ENCODE assay signal across 12 mouse cellular contexts in the genomic region with DNA sequence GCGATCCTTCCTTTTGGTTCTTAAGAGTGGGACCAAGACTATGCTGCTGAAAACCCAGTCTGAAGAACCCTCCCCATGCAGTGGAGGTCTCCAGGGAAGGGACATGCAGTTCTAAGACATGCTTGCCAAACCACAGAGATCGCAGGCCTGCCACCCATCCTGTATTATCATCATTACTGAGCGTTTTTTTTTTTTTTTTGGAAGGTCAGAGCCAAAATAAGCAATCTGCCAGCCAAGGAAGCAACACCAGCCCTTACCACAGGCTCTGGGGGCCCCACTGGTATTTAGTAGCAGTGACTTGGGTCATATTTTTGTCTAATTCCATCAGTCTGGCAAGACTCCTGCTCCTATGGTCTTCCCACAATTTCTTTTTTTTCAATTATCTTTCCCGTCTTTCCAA.
DNase-seq lines count a peak whose midpoint lies in the region; ATAC-seq and TF ChIP-seq lines count a peak whose summit lies in the region.
"Had no signal": no experiment of that assay in that cellular context is flagged by ENCODE, and none has a peak within 500 bp of the region (broad histone marks: within the 10 kb centered on the region; RNA-seq: fewer than 3 reads in every experiment).

No protein-coding gene starts in this region.

- WGBS in embryonic facial prominence, embryonic 14.5 days = 55% methylated on average over 4 of the region's 4 CpGs
- WGBS in embryonic facial prominence, embryonic 10.5 days = 80% methylated on average over 4 of the region's 4 CpGs
- WGBS in limb, embryonic 14.5 days = 80% methylated on average over 4 of the region's 4 CpGs
- WGBS in limb, embryonic 10.5 days = 87% methylated on average over 4 of the region's 4 CpGs

- peaks cover 3% of the 10 kb centered on the region; the same call in 1 of the 2 replicates for H3K36me3 ChIP-seq in embryonic facial prominence, embryonic 14.5 days (ENCODE audit: control insufficient read depth, insufficient read depth, low read length)
- peaks cover 6% of the 10 kb centered on the region; the same call in 1 of the 2 replicates for H3K36me3 ChIP-seq in embryonic facial prominence, embryonic 10.5 days (replicated peaks)
- H3K36me3 ChIP-seq in limb, embryonic 14.5 days (ENCODE audit: control insufficient read depth, insufficient read depth, low read length) = no peaks in the 10 kb centered on the region
- no peaks in the 10 kb centered on the region; the same call in 1 of the 2 replicates for H3K36me3 ChIP-seq in limb, embryonic 10.5 days
- H3K36me3 ChIP-seq: forebrain, embryonic 15.5 days had no signal

- no peaks in the 10 kb centered on the region for H3K9me3 ChIP-seq in embryonic facial prominence, embryonic 14.5 days (ENCODE audit: control insufficient read depth, low read length)
- no peaks in the 10 kb centered on the region for H3K9me3 ChIP-seq in embryonic facial prominence, embryonic 10.5 days
- no peaks in the 10 kb centered on the region for H3K9me3 ChIP-seq in limb, embryonic 14.5 days (ENCODE audit: control insufficient read depth, low read length)
- no peaks in the 10 kb centered on the region for H3K9me3 ChIP-seq in limb, embryonic 10.5 days (replicated peaks)
- H3K9me3 ChIP-seq: forebrain, embryonic 15.5 days had no signal

- peak overlapping the region; percentile 7; the same call in 1 of the 2 replicates for H3K27ac ChIP-seq in embryonic facial prominence, embryonic 14.5 days (replicated peaks; ENCODE audit: low read depth, low read length)
- no peak overlapping the region for H3K27ac ChIP-seq in embryonic facial prominence, embryonic 10.5 days (replicated peaks)
- no peak overlapping the region for H3K27ac ChIP-seq in limb, embryonic 14.5 days (replicated peaks; ENCODE audit: low read depth, low read length)
- H3K27ac ChIP-seq in limb, embryonic 10.5 days = no peak overlapping the region
- H3K27ac ChIP-seq: forebrain, embryonic 15.5 days had no signal

- H3K4me1 ChIP-seq in embryonic facial prominence, embryonic 14.5 days (ENCODE audit: control insufficient read depth, insufficient read depth, low read length) = 0 out of 2 replicates have a peak, but pooled peaks cover 4% of the 10 kb centered on the region
- H3K4me1 ChIP-seq in embryonic facial prominence, embryonic 10.5 days = no peaks in the 10 kb centered on the region
- peaks cover 4% of the 10 kb centered on the region; the same call in 1 of the 2 replicates for H3K4me1 ChIP-seq in limb, embryonic 14.5 days (ENCODE audit: control insufficient read depth, insufficient read depth, low read length)
- no peaks in the 10 kb centered on the region; the same call in 1 of the 2 replicates for H3K4me1 ChIP-seq in limb, embryonic 10.5 days
- H3K4me1 ChIP-seq: forebrain, embryonic 15.5 days had no signal

- H3K4me3 ChIP-seq in embryonic facial prominence, embryonic 14.5 days (ENCODE audit: low read depth, low read length) = no peak overlapping the region
- H3K4me3 ChIP-seq in embryonic facial prominence, embryonic 10.5 days = no peak overlapping the region
- H3K4me3 ChIP-seq in limb, embryonic 14.5 days (replicated peaks; ENCODE audit: low read length) = no peak overlapping the region
- H3K4me3 ChIP-seq in limb, embryonic 10.5 days = no peak overlapping the region
- H3K4me3 ChIP-seq: forebrain, embryonic 15.5 days had no signal

- peak; percentile 78 for DNase-seq in embryonic facial prominence, embryonic 14.5 days (ENCODE audit: low spot score)
- no peak for DNase-seq in embryonic facial prominence, embryonic 10.5 days (ENCODE audit: low spot score)
- DNase-seq in limb, embryonic 14.5 days (ENCODE audit: low spot score) = peak; percentile 25
- DNase-seq in limb, embryonic 10.5 days (ENCODE audit: low spot score) = no peak
- peak; percentile 85 for DNase-seq in NIH3T3 (ENCODE audit: low read depth)
- no peak for DNase-seq in cerebellum, postnatal 10 days
- no peak for DNase-seq in thymus, postnatal 14 days
- DNase-seq: B cell, adult 2 months; layer of hippocampus, postnatal 36 days; lung, adult 2 months had no signal

- no peak for TF ChIP-seq POLR2A in limb, embryonic 14.5 days (IDR thresholded peaks at IDR 0.05; ENCODE audit: borderline replicate concordance, extremely low read depth, insufficient read depth, insufficient read length)

- H3K9ac ChIP-seq in embryonic facial prominence, embryonic 14.5 days (ENCODE audit: low read depth, low read length) = no peak overlapping the region
- no peak overlapping the region for H3K9ac ChIP-seq in limb, embryonic 14.5 days (ENCODE audit: low read depth, low read length, severe bottlenecking)
- H3K9ac ChIP-seq: forebrain, embryonic 15.5 days had no signal

- peak; percentile 50; the same call in 1 of the 2 replicates for ATAC-seq in embryonic facial prominence, embryonic 14.5 days (ENCODE audit: low read depth)
- ATAC-seq in limb, embryonic 14.5 days (ENCODE audit: low FRiP score, low read depth) = no peak
- ATAC-seq in hematopoietic stem cell, adult 5-6 weeks (replicated peaks in 1 of 2; ENCODE audit: insufficient read depth in 1 of 2, low FRiP score in 2 of 2, low TSS enrichment in 1 of 2, low read depth in 1 of 2, poor library complexity in 2 of 2, severe bottlenecking in 2 of 2) = peak; percentile 17 to 68; a peak in 1 of 4 replicates
- ATAC-seq: forebrain, embryonic 15.5 days had no signal

- H3K27me3 ChIP-seq in embryonic facial prominence, embryonic 14.5 days (replicated peaks; ENCODE audit: control insufficient read depth, insufficient read depth, low read length) = no peaks in the 10 kb centered on the region
- H3K27me3 ChIP-seq in embryonic facial prominence, embryonic 10.5 days (replicated peaks; ENCODE audit: low read depth, poor library complexity, severe bottlenecking) = no peaks in the 10 kb centered on the region
- no peaks in the 10 kb centered on the region for H3K27me3 ChIP-seq in limb, embryonic 14.5 days (ENCODE audit: control insufficient read depth, insufficient read depth, low read length)
- H3K27me3 ChIP-seq in limb, embryonic 10.5 days (ENCODE audit: low read depth, poor library complexity, severe bottlenecking) = no peaks in the 10 kb centered on the region
- H3K27me3 ChIP-seq: forebrain, embryonic 15.5 days had no signal

- H3K4me2 ChIP-seq in embryonic facial prominence, embryonic 14.5 days (ENCODE audit: low read depth, low read length) = no peak overlapping the region
- no peak overlapping the region for H3K4me2 ChIP-seq in limb, embryonic 14.5 days (replicated peaks; ENCODE audit: low read depth, low read length, severe bottlenecking)
- H3K4me2 ChIP-seq: forebrain, embryonic 15.5 days had no signal

Comparison
In these comparisons a context has a peak if more than half of its experiments do, and no peak if none do; other contexts are left out.
1. DNase-seq: peak in embryonic facial prominence, embryonic 14.5 days (single experiment), limb, embryonic 14.5 days (single experiment) and NIH3T3 (single experiment); none in embryonic facial prominence, embryonic 10.5 days (single experiment), limb, embryonic 10.5 days (single experiment), cerebellum, postnatal 10 days (0 of 2) and thymus, postnatal 14 days (single experiment).